Mouse (Mus musculus): ENCODE results near the gene Arhgef33.
"Not testable (repeated sequence)": the region's sequence is repeated elsewhere in the genome, so short reads cannot be mapped to it uniquely, and the experiment has no call there.

Gene Arhgef33

DNA sequence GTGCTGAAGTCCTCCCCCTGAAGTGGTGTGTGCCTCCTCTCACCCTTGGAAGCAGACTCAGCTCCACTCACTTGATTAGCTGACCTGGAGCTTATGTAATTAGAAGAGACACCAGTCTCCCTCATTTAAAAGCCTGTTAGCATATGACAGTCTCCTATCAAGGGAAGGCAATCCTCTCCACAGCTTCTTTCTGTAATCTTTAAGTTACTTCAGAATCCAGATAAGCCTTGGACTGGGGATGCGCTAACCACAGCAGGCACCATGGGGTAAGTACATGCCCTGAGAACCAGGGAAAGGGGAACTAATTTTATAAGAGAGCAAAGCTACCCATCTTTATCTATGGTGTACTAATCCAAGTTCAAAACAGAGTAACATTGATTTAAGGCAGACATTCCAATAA, at the start of gene Arhgef33:
TSS of gene Arhgef33 (plus strand) at position 157 of the 400 bp plus-strand sequence.
- no peak for DNase-seq

DNA sequence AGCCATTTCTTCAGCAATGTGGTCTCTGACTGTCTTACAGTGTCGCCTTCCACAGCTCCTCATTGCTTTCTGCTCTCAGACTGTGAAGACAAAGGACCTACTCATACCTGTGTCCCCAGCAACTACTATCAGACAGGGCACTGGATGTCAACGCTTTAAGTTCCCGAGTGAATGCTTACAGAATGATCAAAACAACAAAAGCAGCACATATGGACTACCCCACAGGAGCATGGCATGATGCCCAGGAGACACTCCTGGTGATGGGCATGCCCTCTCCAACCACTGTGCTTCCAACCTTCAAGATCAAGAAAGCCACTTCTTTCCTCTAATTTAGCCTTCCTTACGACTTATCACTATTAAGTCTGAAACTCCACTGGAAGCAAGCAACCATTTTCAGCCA, 40.1 kb upstream of the Arhgef33 start:
- DNase-seq = no peak

DNA sequence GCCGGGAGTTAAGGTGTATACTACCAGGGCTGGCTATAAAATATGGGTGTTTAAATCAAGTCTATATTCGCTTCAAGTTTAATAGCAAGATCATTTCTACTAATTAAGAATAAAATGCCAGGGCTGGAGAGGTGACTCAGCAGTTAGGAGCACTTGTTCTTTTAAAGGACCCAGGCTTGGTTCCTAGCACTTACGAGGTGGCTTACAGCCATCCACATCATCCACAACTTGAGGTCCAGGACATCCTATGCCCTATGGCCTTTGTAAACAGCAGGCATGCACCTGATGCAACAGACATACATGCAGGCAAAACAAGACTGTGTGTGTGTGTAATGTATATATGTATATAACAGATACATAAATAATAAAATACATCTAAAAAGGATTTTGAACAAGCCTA, 39.1 kb upstream of the Arhgef33 start:
- no peak for DNase-seq

DNA sequence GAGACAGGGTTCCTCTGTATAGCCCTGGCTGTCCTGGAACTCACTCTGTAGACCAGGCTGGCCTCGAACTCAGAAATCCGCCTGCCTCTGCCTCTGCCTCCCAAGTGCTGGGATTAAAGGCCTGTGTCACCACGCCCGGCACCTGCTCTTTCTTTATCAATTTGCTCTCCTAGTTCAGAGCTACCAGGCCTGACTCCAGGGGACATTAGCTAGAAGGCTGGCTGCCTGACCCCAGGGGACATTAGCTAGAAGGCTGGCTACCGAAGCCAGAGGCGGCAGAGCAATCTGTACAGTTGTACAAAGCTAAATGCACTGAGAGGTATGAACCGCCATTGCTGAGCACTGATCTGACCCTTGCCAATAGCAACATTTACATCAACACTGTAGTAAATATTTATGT, 36.6 kb upstream of the Arhgef33 start:
- DNase-seq = not testable (repeated sequence)

DNA sequence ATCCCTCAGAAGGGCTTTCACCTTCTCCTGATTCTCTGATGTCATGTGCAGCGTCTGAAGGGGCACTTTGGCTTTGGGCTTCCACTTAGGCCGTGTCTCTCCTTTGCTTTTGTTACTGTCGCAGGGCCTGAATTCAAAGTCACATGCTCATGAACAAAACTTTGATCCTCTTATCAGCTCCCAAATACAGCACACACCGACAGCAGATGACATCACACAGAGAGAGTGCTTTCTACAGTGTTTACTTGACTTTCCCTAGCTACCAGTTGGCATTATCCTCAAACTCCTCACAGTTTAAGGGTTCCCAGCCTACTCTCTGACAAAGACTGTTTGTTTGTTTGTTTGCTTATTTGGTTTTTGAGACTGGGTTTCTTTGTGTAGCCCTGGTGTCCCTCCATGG, 29.0 kb upstream of the Arhgef33 start:
- no peak for DNase-seq

DNA sequence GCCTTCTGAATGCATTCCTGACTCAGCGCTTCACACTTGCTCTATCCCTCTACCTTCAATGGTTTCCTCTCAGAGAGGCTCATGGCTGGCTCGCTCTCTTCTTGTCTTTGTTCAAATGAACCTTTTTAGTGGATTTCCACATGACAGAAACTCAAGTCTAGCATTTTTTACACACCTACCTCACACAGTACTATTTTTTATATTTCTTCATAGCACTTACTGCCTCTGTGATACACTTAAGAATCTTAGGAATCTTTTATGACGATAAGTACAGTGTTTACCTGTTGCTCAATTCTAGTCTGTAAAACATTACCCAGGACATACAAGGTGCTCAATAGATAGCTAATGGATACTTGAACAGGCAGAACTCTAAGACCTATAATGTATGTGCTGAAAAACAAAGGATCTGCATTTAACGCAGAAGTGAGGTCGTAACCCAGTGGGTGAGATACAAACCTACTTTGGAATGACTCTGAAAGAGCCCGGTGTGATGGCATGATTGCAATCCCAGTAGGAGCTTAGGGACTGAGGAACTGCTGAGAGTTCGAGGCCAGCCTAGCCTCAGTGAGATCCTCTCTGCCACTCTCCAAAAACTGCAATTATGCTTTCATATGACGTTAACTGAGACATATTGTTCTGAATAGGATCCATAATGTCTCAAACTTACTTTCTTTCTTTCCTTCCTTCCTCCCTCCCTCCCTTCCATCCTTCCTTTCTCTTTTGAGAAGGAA, 27.7 kb upstream of the Arhgef33 start:
- no peak for DNase-seq

DNA sequence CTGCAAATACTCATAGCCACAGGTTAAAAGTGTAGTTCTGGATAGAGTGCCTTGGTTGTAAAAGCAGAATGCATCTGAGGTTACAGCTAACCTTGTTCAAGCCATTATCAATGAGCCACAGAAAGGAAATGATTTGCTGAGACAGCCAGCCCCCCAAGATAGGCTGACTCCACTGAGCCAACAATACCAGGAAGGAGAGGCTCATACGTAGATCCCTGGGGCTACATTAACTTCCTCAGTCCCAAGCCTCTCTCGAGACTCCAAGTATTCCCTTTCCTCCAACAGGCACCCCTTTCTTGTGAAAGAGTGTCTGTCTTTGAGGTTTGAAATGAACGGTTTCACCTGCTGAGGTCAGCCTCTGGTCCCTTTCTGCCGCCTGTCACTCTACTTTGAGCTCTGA, 22.8 kb upstream of the Arhgef33 start:
- DNase-seq = no peak

GRCm38 (mm10) chr17:80288012-80288411, 19.2 kb upstream of the Arhgef33 start:
- no peak for DNase-seq

- DNase-seq = no peak
Measured at GRCm38 (mm10) chr17:80289280-80290073, 17.7 kb upstream of the Arhgef33 start.

DNA sequence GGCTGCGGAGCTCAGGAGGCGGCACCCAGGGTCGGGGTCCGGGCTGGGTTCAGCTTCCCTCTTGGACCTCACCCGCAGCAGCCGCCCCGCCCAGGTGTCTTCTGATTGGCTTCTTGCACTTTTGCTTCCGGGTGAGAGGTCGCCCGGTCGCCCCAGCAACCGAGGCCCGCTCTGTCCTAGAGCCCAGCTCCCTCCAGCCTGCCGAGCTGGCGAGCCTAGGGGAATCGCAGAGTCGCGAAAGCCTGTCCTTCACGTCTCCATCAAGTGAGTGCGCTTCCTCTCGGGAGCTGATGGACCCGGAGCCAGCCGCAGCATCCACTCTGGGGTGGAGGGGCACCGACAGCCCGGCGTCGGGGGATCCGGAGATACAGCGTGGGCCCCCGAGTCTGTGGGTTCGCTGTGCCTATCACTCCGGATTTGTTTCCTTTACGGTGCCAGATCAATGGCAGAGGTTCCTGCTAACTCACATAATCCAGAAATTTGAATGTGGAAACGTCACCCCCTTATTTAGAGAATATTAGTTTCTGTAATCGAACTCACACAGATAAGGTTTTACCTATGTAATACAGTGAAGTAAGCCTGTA, 17.0 kb upstream of the Arhgef33 start, which contains the start of the genes Morn2 and Dhx57:
TSS of gene Morn2 (plus strand) at position 130 of the 584 bp plus-strand sequence.
TSS of gene Dhx57 (minus strand) at position 403 of the 584 bp plus-strand sequence.
- peak; percentile 99 for DNase-seq

GRCm38 (mm10) chr17:80291148-80291547, 16.1 kb upstream of the Arhgef33 start:
- no peak for DNase-seq

GRCm38 (mm10) chr17:80295258-80295657, 11.9 kb upstream of the Arhgef33 start:
- DNase-seq = no peak

- no peak for DNase-seq
Measured at GRCm38 (mm10) chr17:80298844-80299243, 8.4 kb upstream of the Arhgef33 start.

GRCm38 (mm10) chr17:80311761-80312160, 4.6 kb downstream of the Arhgef33 start:
- DNase-seq = no peak

DNA sequence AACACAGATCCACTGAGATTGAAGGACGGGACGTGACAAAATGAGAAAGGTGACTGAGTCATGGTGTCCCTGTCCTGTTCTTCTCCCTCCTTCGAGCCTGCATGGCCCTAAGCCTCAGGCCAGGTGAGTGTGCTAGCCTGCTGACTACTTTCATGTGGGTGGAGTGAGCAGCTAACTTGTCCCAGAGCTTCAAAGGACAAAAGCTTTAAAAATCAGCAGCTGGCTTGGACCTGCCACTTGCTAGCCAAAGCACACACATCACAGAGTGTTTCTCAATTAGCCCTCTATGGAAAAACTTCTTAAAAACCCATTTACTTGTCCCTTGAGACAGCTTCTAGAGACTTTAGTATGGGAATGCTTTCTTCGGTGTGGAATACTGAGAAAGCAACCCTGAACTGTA, 5.2 kb downstream of the Arhgef33 start:
- DNase-seq = no peak

GRCm38 (mm10) chr17:80322228-80322627, 15.0 kb downstream of the Arhgef33 start:
- no peak for DNase-seq

DNA sequence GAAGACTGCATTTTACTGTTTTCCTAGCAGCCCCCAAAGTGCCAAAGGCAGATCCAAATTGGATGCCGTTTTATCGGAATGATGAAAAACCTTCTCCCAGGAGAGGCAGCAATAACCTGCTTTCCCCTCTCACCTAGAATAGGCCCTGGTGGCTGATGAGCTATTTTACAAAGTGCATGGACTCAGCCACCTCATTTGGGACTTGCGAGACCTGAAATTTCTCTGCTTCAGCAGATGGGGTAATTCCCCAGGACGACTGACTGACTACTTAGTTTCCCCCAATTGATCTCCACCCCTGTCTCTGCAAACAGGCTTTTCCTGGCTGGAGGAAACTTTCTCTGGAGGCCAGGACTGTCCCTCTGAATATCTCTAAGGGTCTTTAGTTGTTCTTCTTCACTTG, 15.8 kb downstream of the Arhgef33 start:
- DNase-seq = no peak

GRCm38 (mm10) chr17:80323658-80324057, 16.5 kb downstream of the Arhgef33 start:
- DNase-seq = no peak

GRCm38 (mm10) chr17:80324521-80324920, 17.3 kb downstream of the Arhgef33 start:
- no peak for DNase-seq

GRCm38 (mm10) chr17:80325456-80325855, 18.2 kb downstream of the Arhgef33 start:
- DNase-seq = no peak

DNA sequence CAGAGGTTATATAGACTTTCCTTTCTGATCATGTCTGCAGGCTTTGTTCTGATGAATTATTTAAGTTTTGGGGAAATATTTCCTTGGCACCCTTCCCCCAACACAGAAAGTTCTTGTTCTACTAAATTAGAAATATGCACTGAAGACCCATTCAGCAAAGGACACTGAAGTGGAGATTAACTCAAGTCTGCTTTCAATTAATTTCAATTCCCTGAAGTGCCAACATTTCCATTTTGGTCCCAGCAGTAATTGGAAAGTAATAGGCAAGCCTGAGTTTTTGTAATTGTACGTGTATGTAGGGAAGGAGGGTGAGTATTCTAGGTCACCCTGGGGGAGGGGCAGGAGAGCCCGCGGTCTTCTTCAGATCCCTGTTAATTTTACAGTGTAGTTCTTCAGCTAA, 19.2 kb downstream of the Arhgef33 start:
- no peak for DNase-seq

GRCm38 (mm10) chr17:80332386-80332785, 25.2 kb downstream of the Arhgef33 start:
- DNase-seq = no peak

DNA sequence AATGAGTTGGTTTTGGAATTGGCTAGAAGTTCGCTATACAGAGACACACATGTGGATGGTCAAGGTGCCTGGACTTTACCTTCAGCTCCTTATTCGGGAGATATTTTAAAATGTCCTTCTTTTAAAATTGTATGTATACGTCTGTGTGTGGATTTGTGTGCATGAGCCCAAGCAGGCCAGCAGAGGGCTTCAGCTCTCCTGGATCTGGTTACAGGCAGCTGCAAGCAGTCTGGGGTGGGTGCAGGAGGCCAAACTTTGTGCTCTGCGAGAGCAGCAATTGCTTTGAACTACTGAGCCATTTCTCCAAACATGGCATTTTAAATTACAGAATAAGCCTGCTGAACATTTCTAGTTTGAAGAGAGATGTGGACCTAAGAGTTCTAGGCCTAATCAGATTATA, 38.1 kb downstream of the Arhgef33 start:
- no peak for DNase-seq
